Mouse (Mus musculus) layer of hippocampus, postnatal 25 days (tissue): ENCODE measurements around the gene Gm45837. TPM values are rescaled to one million over a fixed set of nuclear protein-coding genes. Genes with fewer than 3 reads are reported as not detected.

Experiments
- DNase-seq, 2 experiments: peaks; one replicate each; pipeline ENCODE4 v3.0.0; 2022; ENCODE audit warnings: mixed read lengths in 2 of 2, low spot score in 1 of 2; ENCODE audit errors: extremely low spot score in 1 of 2
- total RNA-seq, 2 experiments: library from RNA; stranded (reverse); gene quantifications; 2 replicates each; pipeline ENCODE4 v1.2.3; 2021

Gene Gm45837
- total RNA-seq, 2 experiments from 2014 or later: not detected

DNA sequence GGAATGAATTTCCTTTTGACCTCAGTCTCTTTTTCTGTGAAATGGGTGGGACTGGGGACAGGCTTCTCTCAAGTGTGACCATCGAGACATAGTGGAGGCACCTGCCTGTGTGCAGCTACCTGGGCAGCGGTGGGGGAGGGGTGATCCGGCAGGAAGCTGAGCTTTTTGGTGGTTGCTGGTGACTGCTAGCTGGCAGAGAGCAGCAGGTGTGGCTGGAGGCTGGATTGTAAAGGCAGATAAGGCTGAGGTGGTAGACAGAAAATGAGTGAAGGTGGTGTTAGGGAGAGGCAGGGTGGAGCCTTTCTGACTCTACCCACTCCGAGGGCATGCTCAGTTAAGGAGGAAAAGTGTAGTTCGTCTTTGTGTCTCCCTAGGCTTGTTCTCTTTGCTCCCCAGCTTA is 76.4 kb downstream of the Gm45837 start:
- DNase-seq: no peak

DNA sequence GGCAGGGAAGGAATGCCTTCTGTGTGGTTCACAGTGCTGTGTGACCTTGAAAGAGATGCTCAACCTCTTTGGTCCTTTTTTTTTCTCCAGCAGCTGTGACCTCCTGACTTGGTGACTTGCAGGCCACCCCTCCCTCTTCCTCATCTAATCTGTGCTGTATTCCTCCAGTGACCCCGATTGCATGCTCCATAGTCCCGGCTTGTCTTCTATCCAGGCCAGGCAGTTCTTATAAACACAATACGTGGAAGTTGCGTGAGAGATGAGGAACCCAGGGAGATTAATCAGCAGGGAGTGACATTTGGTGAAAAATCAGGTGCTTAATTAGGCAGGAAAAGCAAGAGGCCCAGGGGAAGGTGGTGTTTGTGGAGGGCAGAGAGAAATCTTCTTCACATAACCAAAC is 80.3 kb downstream of the Gm45837 start:
- no peak for DNase-seq

DNA sequence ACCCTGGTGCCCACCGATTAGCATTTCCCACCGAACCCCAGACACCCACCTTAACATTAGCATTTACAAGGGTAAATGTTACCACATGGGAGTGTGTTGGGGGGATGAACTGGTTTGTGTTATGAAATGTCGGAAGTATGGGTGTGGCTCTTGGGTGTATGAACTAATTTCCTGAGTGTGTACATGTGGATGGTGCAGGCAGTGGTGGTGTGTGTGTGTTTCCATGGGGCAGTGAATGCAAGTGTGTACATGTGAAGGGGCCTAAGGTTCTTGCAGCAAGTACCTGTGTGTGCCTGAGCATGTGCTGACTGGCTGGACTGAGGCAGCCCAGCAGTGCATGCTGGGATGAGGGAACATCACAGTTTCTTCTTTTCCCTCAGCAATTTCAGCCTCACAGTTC is 87.7 kb downstream of the Gm45837 start:
- no peak for DNase-seq

DNA sequence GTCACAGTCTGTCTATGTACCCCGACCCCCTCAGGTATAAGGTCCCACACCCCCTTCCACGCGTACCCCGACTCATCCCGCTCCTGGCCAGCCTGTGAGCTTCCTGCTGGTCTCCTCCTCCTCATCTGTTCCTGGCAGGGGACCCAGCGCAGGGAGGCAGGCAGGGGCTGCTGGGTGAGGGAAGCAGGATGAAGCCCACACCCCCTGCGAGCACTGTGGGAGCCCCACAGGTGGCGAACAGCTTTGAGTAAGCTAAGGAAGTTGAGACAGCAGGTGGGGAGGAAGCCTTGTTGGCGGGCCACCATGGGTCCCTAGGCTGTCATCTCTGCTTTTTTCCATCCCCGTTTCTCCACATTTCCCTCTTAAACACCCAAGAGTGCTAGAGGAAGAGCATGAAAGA is 88.6 kb downstream of the Gm45837 start:
- DNase-seq: no peak

DNA sequence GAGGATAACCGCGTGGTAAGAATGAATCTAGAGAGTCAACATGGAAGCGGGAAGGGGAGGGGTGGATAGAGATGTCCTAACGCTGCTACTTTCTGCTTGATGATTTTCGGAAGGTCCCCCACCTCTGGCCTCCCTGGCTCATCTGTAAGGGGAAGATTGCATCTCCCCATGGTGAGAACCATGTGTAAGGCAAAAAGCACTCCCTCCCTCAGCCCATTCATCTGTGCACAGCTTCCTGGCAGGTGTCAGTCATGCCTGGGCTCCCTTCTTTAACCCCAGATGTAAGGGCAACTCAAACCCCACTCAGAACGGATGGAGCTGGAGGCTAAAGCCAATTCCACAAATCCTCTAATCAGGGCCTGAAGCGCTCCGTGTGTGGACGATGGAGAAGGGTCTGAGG is 89.0 kb downstream of the Gm45837 start:
- no peak for DNase-seq

DNA sequence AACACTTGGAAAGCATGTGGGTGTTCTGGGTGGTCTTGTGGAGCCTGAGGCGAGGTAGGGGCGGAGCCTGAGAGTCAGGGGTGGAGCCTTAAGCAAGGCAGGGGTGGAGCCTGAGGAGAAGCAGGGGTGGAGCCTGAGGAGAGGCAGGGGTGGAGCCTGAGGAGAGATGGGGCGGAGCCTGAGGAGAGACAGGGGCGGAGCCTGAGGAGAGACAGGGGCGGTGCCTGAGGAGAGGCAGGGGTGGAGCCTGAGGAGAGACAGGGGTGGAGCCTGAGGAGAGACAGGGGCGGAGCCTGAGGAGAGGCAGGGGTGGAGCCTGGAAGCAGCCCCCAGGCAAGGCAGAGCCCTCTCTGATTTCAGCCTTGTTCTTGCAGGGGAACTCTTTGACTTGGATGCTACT is 90.5 kb downstream of the Gm45837 start:
- DNase-seq: no peak

DNA sequence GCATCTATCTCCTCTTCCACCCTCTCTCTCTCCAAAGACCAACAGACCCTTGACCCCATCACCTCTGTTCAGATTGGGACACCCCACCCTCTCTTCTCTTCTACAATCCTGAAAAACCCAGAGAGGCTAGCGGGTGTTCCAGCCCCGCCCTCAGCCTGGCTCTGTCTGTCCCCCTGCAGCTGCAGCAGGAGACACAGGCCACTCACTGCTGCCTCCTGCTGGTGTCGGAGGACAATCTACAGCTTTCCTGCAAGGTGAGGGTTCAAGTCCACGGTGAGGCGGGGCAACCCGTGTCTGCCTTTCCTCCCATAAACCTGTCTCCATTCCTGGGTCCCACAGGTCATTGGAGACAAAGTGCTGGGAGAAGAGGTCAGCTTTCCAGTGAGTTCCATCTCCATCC is 91.0 kb downstream of the Gm45837 start:
- DNase-seq: no peak

DNA sequence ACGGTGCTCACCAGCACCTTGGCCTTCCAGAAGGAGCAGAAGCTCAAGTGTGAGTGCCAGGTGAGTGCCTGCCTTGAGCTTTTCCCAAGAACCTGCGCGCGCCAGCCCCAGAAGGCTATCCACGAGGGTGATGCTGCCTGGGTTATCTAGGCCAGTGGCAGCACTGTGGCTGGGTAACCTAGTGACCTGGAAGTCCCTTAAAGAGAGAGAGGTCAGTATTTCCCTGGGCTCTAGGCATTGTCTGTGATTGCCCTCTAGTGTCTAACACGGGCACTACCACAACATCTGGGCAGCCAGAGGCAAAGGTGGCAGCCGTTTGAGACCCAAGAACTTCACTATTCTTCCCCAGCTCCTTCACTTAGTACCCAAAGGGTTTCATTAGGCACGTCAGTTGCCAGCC is 92.7 kb downstream of the Gm45837 start:
- peak in 1 of 2 experiments; percentile 59 for DNase-seq

DNA sequence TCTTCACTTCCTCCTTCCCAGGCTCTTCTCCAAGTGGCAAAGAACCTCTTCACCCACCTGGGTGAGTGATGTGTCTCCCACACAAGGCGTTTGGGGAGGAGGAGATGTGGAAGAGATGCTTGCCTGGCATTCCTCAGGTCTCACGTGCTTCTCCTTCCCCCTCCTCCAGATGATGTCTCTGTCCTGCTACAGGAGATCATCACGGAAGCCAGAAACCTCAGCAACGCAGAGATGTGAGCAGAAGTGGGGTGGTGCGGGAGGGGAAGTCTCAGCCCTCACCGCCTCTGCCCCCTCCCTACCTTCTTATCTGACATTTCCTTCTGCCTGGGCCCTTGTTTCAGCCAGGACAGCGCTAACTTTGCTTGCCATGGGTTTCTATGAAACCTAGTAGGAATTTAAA is 93.1 kb downstream of the Gm45837 start:
- no peak for DNase-seq

DNA sequence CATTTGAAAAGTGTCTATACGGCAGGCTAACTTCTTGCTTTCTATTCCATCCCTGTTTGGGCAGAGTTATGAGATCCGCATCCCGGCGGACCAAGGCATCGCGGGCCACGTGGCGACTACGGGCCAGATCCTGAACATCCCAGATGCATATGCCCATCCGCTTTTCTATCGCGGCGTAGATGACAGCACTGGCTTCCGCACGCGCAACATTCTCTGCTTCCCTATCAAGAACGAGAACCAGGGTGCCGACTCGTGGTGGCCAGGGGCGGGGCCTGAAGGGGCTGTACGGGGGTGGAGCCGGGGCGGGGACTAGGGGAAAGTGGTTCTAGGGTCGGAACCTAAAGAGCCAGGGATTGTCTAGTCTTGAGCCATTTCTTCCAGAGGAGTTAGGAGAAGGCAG is 93.8 kb downstream of the Gm45837 start:
- DNase-seq: no peak

DNA sequence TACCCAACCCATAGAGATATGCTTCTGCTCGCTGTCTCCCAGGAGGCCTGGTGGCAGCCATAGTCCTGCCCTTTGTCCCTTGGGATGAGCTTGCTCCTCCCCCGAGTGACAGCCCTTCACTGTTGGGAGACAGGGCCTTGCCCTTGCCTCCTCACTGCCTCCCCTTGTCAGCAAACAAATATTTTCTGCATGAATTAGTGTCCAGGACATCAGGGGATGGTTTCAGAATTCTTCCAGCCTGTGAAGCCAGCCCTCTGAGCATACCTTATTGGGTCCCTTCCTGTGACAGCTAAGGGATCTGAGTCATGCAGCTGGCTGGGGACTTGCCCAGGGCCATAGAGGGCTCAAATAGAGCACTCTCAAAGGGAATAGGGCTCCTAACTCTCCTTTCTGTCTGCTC is 98.5 kb downstream of the Gm45837 start:
- DNase-seq: no peak

DNA sequence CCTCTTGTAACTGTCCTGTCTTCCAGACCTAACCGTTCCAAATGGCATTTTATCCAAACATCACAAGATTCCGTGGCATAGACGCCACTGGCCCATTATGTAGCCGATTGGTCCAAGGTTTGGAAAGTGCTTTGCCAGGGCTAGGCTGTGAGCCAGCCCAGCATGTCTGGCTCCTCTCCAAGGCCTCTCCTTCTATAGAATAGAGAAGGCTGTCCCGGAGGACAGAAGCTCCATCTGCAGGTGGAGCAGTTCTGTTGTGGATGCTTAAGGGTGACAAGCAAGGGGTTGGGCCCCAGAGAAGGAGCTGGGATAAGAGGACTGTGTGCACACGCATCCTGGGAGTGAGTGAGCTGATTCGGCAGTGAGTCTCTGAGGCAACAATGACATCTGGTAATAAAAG is 103.0 kb downstream of the Gm45837 start:
- DNase-seq: peak in 1 of 2 experiments; percentile 35

DNA sequence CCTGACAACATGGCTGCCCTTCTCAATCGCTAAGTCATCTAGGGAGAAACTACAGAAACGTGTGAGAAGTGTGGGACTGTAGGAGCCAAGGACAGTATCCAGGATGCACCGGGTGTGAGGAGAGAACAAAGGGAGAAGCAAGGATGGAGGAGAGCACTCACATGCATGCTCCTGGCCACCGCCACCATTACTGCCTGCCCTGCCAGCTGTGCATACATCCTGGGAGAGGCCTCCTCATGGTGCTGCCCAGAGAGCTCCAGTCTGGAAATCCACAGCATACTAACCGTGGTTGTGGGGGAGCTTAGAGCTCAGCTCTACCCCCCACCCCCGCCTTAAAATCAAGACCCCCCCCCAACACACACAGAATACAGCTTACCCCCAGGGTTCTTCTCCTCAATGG is 104.1 kb downstream of the Gm45837 start:
- DNase-seq: no peak

DNA sequence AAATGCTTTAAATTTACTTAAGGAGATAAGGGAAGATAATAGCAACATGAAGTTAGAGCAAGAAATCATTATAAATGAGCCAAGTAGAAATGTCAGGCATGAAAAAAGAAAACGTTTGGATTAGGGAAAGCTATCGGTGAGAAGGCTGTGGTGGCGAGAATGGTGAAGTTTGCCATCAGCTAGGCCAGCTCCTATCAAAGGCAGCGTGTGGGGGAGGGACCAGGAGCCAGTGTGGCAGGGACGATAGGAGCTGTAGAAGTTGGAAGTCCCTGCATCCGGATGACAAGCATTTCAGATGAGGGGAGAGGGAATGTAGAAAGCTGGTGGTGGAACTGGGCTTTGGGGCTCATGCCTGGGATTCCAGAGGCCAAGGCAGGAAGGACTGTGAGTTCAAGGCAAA is 104.6 kb downstream of the Gm45837 start:
- DNase-seq: no peak

DNA sequence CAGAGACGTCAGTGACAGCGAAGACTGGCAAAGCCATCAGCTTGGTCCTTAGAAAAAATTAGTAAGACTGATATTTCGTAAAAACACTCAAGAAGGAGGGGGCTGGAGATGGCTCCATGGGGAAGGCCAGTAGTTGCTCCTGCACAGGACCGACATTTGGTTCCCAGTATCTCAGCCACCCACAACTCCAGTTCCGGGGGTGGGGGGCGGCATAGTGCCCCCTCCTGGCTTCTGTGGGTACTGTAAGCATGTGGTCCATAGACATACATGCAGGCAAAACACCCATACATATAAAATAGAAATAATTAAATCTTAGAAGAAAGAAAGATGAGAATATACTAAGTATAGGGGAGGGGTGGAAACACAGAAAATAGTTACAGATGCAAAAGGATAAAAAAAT is 105.8 kb downstream of the Gm45837 start:
- DNase-seq: no peak

DNA sequence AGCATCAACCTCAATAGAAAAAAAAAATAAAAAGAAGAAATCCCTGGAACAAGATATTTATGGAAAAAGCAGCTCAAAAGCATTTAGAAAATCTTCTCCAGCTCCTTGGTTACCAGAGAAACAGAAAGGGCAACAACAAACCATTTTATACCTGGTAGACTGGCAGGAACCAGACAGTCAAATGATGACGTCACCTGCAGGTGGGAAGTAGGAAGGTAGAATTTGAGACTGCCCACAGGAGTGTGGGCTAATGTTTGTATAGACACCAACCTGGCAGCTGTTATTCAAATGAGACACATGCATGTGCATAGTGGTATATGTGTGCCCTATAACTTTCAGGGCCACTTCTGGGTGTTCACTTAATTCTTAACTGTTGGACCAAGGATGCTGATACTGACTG is 111.0 kb downstream of the Gm45837 start:
- DNase-seq: no peak

DNA sequence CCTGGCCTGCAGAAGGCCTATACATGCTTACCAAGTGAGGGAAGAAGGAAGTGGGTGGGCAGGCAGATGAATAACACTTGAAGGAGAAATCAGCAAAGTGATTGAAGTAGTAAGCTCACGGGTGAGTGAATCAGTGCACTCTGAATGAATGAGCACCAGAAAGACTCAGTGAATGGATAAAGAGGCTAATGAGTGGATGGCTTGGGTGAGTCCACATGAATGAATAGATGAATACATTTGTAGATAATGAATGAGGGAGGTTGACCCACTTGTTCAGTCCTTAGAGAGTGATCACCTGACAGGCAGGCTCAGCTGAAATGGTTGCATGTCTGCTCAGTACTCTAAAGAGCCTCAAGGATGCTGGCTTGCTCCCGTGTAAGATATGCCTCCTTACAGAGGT is 112.5 kb downstream of the Gm45837 start:
- no peak for DNase-seq

DNA sequence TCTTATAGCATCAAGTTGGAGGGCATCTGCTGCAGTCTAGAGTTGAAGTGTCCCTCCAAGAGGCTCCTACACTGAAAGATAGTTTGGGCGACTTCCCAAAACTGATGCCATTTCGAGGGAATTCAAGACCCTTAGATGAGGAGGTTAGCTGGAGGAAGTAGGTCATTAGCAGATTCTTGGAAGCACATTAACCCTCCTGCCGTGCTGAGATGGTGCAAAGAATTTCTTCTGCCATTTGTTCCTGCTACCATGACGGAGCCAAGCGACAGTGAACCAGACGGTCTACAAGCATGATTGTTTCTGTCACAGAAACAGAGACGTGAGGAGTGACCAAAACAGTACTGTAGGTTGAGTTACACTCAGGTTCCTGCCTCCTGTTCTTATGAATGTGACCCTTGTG is 115.8 kb downstream of the Gm45837 start:
- no peak for DNase-seq

DNA sequence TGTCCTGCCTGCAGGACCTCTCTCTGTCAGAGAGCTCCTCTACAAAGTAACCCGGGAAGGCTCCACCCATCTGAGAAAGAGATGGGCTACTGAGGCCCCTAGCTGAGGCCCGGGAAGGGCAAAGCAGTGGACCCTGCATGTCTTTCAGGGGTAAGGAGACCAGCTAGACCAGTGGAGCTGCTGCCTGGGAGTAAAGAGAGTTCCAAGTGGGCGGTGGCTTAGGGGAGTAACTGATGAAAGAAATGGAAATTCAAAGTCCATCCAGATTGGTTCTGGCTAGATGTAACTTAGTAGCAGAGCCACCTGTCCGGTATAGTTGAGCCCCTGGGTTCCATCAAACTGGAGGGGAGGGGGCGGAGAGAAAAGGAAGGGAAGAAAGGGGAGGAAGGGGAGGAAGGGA is 123.7 kb downstream of the Gm45837 start:
- DNase-seq: no peak

DNA sequence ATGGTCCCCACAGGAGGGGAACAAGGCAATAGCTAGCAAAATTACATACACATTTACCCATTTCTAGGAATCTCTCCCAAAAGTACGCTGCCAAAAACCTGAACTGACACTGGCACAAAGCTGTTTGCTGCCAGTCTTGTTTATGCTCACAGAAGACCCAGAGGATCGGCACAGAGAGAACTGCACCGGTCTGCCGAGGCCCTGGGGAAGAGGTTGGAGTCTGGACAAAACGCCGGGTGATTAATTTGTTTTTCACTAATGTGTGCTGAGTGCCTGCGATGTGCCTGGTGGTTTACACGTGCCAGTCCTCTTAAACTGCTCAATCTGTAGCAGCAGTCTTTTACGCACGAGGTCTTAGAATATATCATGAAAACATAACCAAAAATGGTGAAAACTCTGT is 124.4 kb downstream of the Gm45837 start:
- no peak for DNase-seq

DNA sequence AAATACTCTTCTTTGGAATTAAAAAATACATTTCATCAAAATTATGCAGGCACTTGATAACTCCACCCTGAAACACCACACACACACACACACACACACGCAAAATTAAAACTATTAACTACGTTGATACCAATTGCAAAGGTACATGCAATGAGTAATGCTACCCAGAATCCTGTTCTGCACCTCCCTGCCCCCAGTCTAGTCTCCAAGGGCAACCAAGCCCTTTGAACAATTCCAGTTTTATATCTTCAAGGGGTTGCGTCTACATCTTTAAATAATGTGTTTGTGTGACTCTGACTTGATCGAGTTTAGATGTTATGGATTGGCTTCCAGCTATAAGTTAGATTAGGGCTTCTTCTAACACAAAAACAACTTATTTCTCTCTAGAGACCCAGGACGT is 124.8 kb downstream of the Gm45837 start:
- DNase-seq: no peak

DNA sequence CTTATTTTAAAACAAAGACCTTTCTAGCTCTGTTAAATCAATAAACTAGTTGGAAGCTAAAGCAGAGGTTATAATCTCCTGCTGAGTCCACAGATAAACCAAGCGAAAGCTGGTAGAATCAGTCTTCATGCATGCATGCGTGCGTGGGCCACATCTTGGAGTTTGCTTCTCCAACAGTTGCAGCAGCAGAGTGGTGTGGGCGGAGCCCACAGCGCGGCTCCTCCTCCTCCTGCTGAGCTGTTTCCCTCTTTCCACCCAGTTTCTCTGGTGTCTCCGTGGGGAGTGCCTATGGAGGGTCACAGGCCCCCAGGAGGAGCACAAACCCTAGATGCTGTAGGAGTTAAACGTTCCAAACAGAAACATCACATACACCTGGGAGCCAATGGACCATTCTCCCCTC is 126.9 kb downstream of the Gm45837 start:
- peak in 1 of 2 experiments; percentile 21 for DNase-seq

DNA sequence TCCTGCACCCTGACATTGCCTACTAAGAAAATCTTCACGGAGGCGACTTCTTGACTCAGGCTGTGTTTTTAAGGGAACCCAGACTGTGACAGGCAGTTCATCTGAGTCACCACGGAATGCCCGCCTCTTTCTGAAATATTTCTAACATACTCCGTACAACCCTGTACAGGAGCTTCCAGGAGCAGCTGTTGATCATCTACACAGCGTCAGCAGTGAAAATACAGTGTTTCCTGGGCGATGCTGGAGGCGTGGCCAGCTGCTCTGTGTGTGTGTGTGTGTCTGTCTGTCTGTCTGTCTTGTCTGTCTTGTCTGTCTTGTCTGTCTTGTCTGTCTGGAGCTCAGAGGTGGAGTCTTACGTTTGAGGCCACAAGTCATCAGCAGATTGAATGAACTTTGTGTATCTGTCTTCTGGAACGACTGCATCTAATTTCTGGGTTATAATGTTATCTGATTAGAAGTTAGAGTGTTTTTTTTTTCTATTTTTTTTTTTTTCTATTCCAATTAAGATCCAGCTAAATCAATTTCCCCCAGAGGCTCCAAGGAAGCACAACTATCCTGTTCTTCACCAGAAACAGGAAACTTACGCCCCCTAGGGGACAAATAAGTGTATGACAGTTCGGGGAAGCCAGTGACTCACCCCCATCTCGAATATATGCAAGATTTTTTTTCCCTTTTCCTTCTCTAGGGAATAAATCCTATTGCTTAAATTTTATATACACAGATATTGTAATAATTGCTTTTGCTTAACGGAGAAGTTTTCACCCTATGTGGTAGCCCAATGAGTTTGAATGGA is 127.7 kb downstream of the Gm45837 start:
- DNase-seq: peak in 1 of 2 experiments; percentile 45
